Mouse (Mus musculus) 416B (cell line): ENCODE measurements around the gene Apon.
A peak's percentile ranks its signal among the peaks of the same experiment; 100 is the strongest.
"Not testable (repeated sequence)": the region's sequence is repeated elsewhere in the genome, so short reads cannot be mapped to it uniquely, and the experiment has no call there.

Experiments
- DNase-seq: peaks from one replicate; pipeline ENCODE4 v3.0.0; 2011; ENCODE audit warnings: low read depth

Gene Apon

DNA sequence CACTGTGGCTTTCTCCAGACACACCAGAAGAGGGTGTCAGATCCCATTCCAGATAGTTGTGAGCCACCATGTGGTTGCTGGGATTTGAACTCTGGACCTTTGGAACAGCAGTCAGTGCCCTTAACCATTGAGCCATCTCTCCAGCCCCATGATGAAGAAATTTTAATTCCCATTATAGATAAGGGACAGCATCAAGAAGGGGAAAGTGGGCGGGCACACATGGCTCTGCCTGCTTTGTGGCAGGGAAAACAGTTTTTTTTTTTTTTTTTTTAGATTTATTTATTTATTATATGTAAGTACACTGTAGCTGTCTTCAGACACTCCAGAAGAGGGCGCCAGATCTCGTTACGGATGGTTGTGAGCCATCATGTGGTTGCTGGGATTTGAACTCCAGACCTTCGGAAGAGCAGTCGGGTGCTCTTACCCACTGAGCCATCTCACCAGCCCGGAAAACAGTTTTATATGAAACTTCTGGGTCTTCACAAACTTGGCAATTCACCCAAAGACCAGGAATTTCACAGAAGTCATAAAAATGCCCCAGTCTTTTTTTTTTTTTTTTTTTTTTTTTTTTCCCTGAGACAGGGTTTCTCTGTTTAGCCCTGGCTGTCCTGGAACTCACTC, 19.0 kb downstream of the Apon start:
- not testable (repeated sequence) for DNase-seq

- not testable (repeated sequence) for DNase-seq
Measured at GRCm38 (mm10) chr10:128275374-128275773, 21.5 kb downstream of the Apon start.

DNA sequence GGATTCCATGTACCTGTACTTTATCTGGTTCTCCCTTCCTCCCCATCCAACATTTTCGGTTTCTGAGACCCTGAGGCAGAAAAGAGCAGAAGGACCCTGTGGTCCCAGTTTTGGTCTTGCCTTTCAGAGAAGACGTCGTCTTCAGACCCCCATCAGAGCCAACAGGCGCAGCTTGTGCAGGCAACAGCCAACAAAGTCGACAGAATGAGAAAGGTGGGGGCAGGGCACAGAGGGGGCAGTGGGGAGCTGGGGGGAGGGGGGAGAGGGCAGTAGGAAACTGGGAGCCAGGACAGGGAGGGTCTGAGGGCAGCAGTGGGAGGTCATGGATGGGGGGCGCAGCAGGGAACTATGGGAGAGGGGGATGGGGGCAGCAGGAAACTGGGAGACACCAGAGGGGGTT, 24.3 kb downstream of the Apon start:
- DNase-seq: no peak

DNA sequence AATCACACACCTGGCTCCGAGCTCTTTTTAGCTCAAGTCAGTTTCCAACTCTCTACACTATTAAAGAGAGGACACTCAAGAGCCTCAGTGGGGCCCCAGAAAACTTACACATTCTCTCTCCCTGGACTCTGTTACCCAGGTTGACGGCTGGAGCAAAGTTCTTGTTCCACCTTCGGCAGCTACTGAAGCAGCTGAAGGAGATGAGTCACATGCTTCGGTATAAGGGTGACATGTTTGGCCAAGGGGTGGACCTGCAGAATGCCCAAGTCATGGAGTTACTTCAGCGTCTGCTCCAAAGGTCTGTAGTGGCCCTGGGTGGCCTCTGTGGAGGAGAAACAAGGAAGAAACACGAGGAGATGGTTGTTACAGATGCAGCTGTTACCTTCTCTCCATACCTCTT, 27.0 kb downstream of the Apon start:
- no peak for DNase-seq

- DNase-seq: no peak
Measured at GRCm38 (mm10) chr10:128281682-128282081, 27.8 kb downstream of the Apon start.

- no peak for DNase-seq
Measured at GRCm38 (mm10) chr10:128282886-128283450, 29.1 kb downstream of the Apon start.

DNA sequence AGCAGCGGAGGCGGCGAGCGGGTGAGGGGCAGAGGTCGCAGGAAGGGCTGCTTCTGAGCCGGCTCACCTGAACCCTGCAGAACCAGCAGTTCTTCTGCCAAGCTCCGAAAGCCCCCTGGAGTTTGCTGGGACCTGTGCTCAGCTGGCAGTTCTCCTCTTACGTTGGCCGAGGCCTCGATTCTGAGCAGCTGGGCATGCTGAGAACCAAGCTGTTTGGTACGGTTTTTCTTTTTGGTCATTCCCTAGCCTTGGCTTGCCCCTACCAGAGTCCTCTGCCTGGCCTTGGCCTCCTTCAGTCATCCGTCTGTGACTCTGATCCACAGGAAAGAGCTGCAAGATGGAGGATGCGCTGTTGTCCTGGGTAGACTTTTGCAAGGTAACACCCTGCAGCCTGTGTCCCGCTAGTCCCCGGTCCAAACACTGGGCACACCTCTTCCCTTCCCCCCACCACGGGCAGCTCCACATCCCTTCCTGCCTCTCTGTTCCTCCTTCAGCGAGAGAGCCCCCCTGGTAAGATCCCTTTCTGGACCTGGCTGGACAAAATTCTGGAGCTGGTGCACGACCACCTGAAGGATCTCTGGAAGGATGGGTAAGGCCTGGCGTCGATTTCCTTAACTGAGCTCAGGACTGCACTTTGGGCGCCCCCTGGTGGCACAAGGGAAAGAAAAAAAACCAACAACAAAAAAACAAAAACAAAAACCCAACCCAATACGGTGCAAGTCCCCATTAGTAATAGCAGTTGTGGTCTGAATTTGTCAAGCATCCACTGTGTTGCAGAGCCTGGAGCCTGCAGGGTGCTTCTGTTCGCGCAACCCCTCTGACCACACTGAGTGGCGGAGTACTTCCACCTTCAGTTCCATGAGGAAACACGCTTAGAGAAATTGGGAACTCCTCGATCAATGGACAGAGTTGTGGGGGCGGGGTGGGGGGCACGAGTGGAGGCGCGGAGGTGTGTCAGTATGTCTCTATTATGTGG, 30.0 kb downstream of the Apon start:
- DNase-seq: peak; percentile 69

DNA sequence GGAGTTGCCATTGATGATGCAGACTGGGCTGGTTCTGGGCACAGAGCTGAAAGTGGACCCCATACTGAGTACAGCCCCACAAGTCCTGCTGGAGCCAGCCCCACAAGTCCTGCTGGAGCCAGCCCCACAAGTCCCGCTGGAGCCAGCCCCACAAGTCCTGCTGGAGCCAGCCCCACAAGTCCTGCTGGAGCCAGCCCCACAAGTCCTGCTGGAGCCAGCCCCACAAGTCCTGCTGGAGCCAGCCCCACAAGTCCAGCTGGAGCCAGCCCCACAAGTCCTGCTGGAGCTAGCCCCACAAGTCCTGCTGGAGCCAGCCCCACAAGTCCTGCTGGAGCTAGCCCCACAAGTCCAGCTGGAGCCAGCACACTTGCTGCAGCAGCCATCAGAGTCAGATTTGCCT, 36.7 kb downstream of the Apon start:
- not testable (repeated sequence) for DNase-seq

GRCm38 (mm10) chr10:128296370-128297090, 42.6 kb downstream of the Apon start:
- DNase-seq: no peak

DNA sequence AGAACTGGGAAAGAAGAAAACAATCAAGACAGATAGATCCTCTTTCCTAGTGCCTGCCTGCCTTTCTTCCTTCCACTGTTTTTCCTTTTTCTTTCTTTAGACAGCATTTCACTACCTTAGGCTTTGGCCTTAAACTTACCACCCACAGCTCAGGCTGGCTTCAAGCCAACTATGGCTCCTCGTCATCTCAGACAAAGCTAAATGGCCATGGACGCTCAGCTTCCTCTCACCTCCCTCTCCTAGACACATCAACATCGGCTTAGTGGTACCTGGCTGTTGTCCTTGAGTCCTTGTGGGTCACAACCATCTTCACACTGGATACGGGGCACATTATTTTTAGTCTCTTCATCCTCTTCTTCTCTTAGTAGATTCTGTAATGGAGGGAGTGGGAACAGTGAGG, 43.3 kb downstream of the Apon start:
- no peak for DNase-seq

DNA sequence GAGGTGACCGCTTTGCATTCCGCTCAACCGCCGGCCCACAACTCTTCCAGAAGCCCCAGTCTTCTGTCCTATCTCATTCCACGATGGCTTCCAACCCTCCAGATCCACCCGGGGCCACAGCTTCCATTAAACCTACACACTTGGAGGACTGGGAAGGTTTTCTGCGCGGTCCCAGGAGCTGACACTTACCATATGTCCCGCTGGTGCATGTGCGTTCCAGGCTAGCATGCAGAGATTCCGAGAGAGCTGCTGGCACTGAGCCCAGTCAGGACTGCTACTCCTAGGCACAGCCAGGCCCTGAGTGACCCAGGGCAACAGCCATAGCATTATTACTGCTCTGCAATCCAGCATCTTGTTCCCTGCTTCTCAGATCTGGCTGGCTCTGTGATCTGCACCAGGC, 43.7 kb downstream of the Apon start:
- DNase-seq: no peak

- peak; percentile 81 for DNase-seq
Measured at GRCm38 (mm10) chr10:128298243-128298642, 44.3 kb downstream of the Apon start.

DNA sequence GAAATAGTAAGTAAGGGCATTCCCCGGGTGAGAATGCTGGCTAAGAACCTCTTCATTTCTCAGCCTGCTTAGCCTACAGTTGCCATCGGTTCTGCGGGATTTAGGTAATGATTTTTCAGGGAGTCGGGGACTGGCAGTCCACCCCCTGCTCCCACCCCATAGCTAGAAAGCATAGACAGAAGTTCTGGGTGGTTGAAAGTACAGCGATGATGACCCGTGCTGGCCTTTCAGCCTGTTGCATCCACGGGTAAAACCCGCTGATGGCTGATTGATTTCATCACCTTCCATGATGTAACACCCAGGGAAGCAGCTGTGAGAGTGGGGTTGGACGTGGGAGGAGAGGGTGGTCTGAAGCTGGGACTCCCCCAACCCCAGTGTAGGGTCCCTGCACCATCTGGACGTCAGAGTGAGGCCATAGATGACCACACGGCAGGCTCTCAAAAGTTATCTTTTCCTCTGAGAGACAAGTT, 44.8 kb downstream of the Apon start, which contains the start of gene Il23a:
Gene Il23a (minus strand): TSS at position 51 of the 470 bp plus-strand sequence.
- peak; percentile 26 for DNase-seq

GRCm38 (mm10) chr10:128302357-128302756, 48.5 kb downstream of the Apon start:
- DNase-seq: peak; percentile 33

- no peak for DNase-seq
Measured at GRCm38 (mm10) chr10:128302785-128303125, 48.9 kb downstream of the Apon start.

DNA sequence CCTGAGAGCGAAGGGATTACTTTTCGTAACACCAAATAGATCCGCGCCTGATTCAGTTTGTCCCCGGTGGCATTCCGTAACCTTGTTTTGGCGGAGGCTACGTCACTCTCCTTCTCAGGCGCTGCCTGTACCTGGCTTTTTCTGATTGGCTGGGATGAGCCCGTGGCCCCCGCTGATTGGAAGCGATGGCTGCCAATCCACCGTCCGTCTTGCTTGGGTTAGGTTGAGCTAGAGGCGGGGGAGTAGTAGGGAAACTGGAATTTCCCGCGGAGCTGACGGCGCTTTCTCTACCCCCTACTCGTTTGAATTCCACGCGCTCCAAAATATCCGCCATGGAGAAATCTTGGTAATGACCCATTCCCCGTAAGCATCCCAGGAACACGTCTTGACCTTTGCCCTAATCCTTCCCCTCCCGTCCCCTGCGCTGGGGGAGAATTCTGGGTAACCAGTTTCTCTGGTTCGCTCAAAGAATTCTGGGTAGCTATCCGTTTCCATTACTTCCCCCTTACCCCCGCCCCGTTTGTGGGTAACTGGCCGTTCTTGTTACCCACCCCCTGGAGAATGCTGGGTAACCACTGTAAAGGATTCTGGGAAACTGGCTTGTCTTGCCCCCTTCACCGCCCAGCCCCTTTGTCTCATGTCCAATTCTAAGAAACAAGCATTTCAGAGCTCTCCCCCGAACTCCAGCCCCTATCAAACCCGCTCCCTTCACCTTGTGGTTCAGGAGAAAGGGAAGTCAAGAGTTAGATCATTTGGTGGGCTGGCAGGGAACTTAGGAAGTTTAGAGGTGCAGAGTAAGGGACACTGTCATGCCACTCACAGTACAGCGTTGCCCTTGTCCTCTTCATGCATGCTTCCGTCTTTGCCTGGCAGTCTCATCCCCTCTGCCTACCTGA, 49.5 kb downstream of the Apon start, which contains the start of gene Pan2:
Gene Pan2 (plus strand): TSS at position 210 of the 896 bp plus-strand sequence.
- DNase-seq: peak; percentile 100
